Comparison of ENCODE assay signal across 21 mouse cellular contexts in genomic region chr11:95795582-95795981, GRCm38 (mm10). TPM values are rescaled to one million over a fixed set of nuclear protein-coding genes. Genes with fewer than 3 reads are reported as not detected.
A peak's percentile ranks its signal among the peaks of the same experiment; 100 is the strongest.
DNase-seq lines count a peak whose midpoint lies in the region; ATAC-seq and TF ChIP-seq lines count a peak whose summit lies in the region.
"Had no signal": no experiment of that assay in that cellular context is flagged by ENCODE, and none has a peak within 500 bp of the region (broad histone marks: within the 10 kb centered on the region; RNA-seq: fewer than 3 reads in every experiment).

No protein-coding gene starts in this region.

- 68% methylated on average over 5 of the region's 5 CpGs for WGBS in stomach, postnatal 0 days
- WGBS in liver, embryonic 11.5 days, result 52% methylated on average over 5 of the region's 5 CpGs

- H3K4me2 ChIP-seq in stomach, postnatal 0 days (replicated peaks; ENCODE audit: low read depth), result no peak overlapping the region
- H3K4me2 ChIP-seq in liver, embryonic 11.5 days, result no peak overlapping the region

- TF ChIP-seq CTCF in stomach, postnatal 0 days (IDR thresholded peaks at IDR 0.05; ENCODE audit: low read depth), result no peak

- ATAC-seq in granulocyte monocyte progenitor cell, adult 5-6 weeks (replicated peaks; ENCODE audit: poor library complexity, severe bottlenecking), result 0 out of 2 replicates have a peak, but pooled peaks have one; percentile 30
- ATAC-seq in megakaryocyte, adult 5-6 weeks (ENCODE audit: poor library complexity, severe bottlenecking), result 0 out of 2 replicates have a peak, but pooled peaks have one; percentile 29
- ATAC-seq in stomach, postnatal 0 days (ENCODE audit: low FRiP score, low TSS enrichment), result no peak
- ATAC-seq in liver, embryonic 11.5 days (replicated peaks; ENCODE audit: low FRiP score), result no peak
- ATAC-seq: forebrain, embryonic 16.5 days; intestine, postnatal 0 days had no signal

- no peaks in the 10 kb centered on the region; the same call in 1 of the 2 replicates for H3K4me1 ChIP-seq in stomach, postnatal 0 days (replicated peaks; ENCODE audit: control insufficient read depth, insufficient read depth)
- peaks cover 24% of the 10 kb centered on the region for H3K4me1 ChIP-seq in liver, embryonic 11.5 days (replicated peaks; ENCODE audit: control insufficient read depth, insufficient read depth, low read length)

- peak; percentile 51 for DNase-seq in heart, adult 8-10 months (ENCODE audit: low spot score)
- DNase-seq in heart, postnatal 4 days, result no peak
- peak; percentile 31 for DNase-seq in lung, postnatal 36 days
- no peak for DNase-seq in lung, postnatal 14 days
- DNase-seq in stomach, postnatal 0 days (ENCODE audit: low spot score), result no peak
- DNase-seq in liver, embryonic 11.5 days (ENCODE audit: low spot score), result no peak
- DNase-seq: adrenal gland, adult 8-10 months; cerebellum, adult 9-10 months; lung, postnatal 10 days; right cerebral cortex, postnatal 25 days; thymus, adult 18-20 months had no signal

- no peak overlapping the region for H3K4me3 ChIP-seq in stomach, postnatal 0 days (ENCODE audit: low read depth, low read length)
- no peak overlapping the region for H3K4me3 ChIP-seq in liver, embryonic 11.5 days (ENCODE audit: low read depth, low read length)

- no peak for TF ChIP-seq EP300 in stomach, postnatal 0 days (optimal IDR thresholded peaks at IDR 0.05)

- no peaks in the 10 kb centered on the region for H3K9me3 ChIP-seq in stomach, postnatal 0 days (ENCODE audit: control insufficient read depth, low read length)
- H3K9me3 ChIP-seq in liver, embryonic 11.5 days (ENCODE audit: control insufficient read depth, low read length), result no peaks in the 10 kb centered on the region
- H3K9me3 ChIP-seq: embryonic facial prominence, embryonic 12.5 days; limb, embryonic 13.5 days; liver, embryonic 15.5 days; midbrain, embryonic 12.5 days; neural tube, embryonic 15.5 days had no signal

- H3K36me3 ChIP-seq in stomach, postnatal 0 days (ENCODE audit: control insufficient read depth, insufficient read depth, low read length), result no peaks in the 10 kb centered on the region
- H3K36me3 ChIP-seq in liver, embryonic 11.5 days (ENCODE audit: control insufficient read depth, insufficient read depth, low read length), result no peaks in the 10 kb centered on the region
- H3K36me3 ChIP-seq: embryonic facial prominence, embryonic 12.5 days; limb, embryonic 13.5 days; midbrain, embryonic 12.5 days; neural tube, embryonic 15.5 days had no signal

- no peaks in the 10 kb centered on the region for H3K27me3 ChIP-seq in stomach, postnatal 0 days (ENCODE audit: control insufficient read depth, insufficient read depth, low read length)
- peaks cover 26% of the 10 kb centered on the region for H3K27me3 ChIP-seq in liver, embryonic 11.5 days (replicated peaks; ENCODE audit: control insufficient read depth, insufficient read depth, low read length)

- H3K27ac ChIP-seq in stomach, postnatal 0 days (replicated peaks), result no peak overlapping the region
- no peak overlapping the region for H3K27ac ChIP-seq in liver, embryonic 11.5 days (ENCODE audit: low read depth, low read length)
- H3K27ac ChIP-seq: embryonic facial prominence, embryonic 12.5 days; limb, embryonic 13.5 days; liver, embryonic 15.5 days; midbrain, embryonic 12.5 days; neural tube, embryonic 15.5 days had no signal

- H3K9ac ChIP-seq in stomach, postnatal 0 days (ENCODE audit: low read length), result no peak overlapping the region
- no peak overlapping the region for H3K9ac ChIP-seq in liver, embryonic 11.5 days (ENCODE audit: low read depth, low read length)
- H3K9ac ChIP-seq: liver, embryonic 15.5 days had no signal

RNA-seq across cellular contexts. Expression of gene Phospho1, which starts 28.7 kb away (rescaled TPM):
- 100 to 1,000 TPM; 171 to 185 (median 175) TPM for total RNA-seq in heart, adult 8-10 months (2022)
- total RNA-seq in heart, postnatal 4 days (2021), result 10 to 100 TPM; 71.7 to 82.2 TPM
- total RNA-seq in granulocyte monocyte progenitor cell, adult 5-6 weeks (2014; fragmentation: Nextera tagmentation), result 1.5 TPM in 1 of 2 replicates, not detected in the other
- 0.41 TPM in 1 of 2 replicates, not detected in the other for total RNA-seq in granulocyte monocyte progenitor cell, adult 5-6 weeks (2017)
- 12.6 and 17.3 TPM in 2 replicates for total RNA-seq in megakaryocyte, adult 5-6 weeks (2015)
- total RNA-seq in megakaryocyte, adult 5-6 weeks (2017), result 2.3 TPM in 1 of 2 replicates, not detected in the other
- polyA plus RNA-seq in stomach, postnatal 0 days (2015; fragmentation: Nextera tagmentation; extraction: Ambion mirVana), result 0.40 and 0.45 TPM in 2 replicates
- polyA plus RNA-seq in liver, embryonic 11.5 days (2014; fragmentation: Nextera tagmentation; extraction: Ambion mirVana), result 0.48 and 0.74 TPM in 2 replicates
- polyA plus RNA-seq: embryonic facial prominence, embryonic 12.5 days; forebrain, embryonic 16.5 days; hindbrain, embryonic 16.5 days; midbrain, embryonic 12.5 days had no signal

RNA-seq across cellular contexts. Expression of gene Gngt2, which starts 41.4 kb away (rescaled TPM):
- 10 to 100 TPM; 11.6 to 19.0 (median 15.7) TPM for total RNA-seq in heart, adult 8-10 months (2022)
- 10 to 100 TPM; 23.2 to 23.8 TPM for total RNA-seq in heart, postnatal 4 days (2021)
- total RNA-seq in granulocyte monocyte progenitor cell, adult 5-6 weeks (2014; fragmentation: Nextera tagmentation), result 2.7 and 24.3 TPM in 2 replicates
- 7.7 and 13.4 TPM in 2 replicates for total RNA-seq in granulocyte monocyte progenitor cell, adult 5-6 weeks (2017)
- total RNA-seq in megakaryocyte, adult 5-6 weeks (2015), result 92.0 and 95.7 TPM in 2 replicates
- 64.0 and 66.6 TPM in 2 replicates for total RNA-seq in megakaryocyte, adult 5-6 weeks (2017)
- polyA plus RNA-seq in stomach, postnatal 0 days (2015; fragmentation: Nextera tagmentation; extraction: Ambion mirVana), result 11.1 and 12.5 TPM in 2 replicates
- polyA plus RNA-seq in liver, embryonic 11.5 days (2014; fragmentation: Nextera tagmentation; extraction: Ambion mirVana), result 19.5 and 22.3 TPM in 2 replicates

RNA-seq across cellular contexts. Expression of gene Abi3, which starts 46.7 kb away (rescaled TPM):
- total RNA-seq in heart, adult 8-10 months (2022), result 10 to 100 TPM in 1 of 4 experiments, 1 to 10 TPM in 3; 7.3 to 10.8 (median 8.8) TPM
- total RNA-seq in heart, postnatal 4 days (2021), result 10 to 100 TPM; 16.7 to 19.5 TPM
- 5.1 and 7.0 TPM in 2 replicates for total RNA-seq in granulocyte monocyte progenitor cell, adult 5-6 weeks (2014; fragmentation: Nextera tagmentation)
- total RNA-seq in granulocyte monocyte progenitor cell, adult 5-6 weeks (2017), result 1.9 and 2.4 TPM in 2 replicates
- 14.7 and 19.8 TPM in 2 replicates for total RNA-seq in megakaryocyte, adult 5-6 weeks (2015)
- total RNA-seq in megakaryocyte, adult 5-6 weeks (2017), result 13.7 and 20.0 TPM in 2 replicates
- polyA plus RNA-seq in stomach, postnatal 0 days (2015; fragmentation: Nextera tagmentation; extraction: Ambion mirVana), result 3.6 and 4.2 TPM in 2 replicates
- 6.4 and 7.9 TPM in 2 replicates for polyA plus RNA-seq in liver, embryonic 11.5 days (2014; fragmentation: Nextera tagmentation; extraction: Ambion mirVana)

Comparison
In these comparisons a context has a peak if more than half of its experiments do, and no peak if none do; other contexts are left out.
1. DNase-seq: peak in heart, adult 8-10 months (single experiment) and lung, postnatal 36 days (single experiment); none in heart, postnatal 4 days (single experiment), lung, postnatal 14 days (single experiment), stomach, postnatal 0 days (single experiment) and liver, embryonic 11.5 days (single experiment).
2. ATAC-seq: peak in granulocyte monocyte progenitor cell, adult 5-6 weeks (single experiment) and megakaryocyte, adult 5-6 weeks (single experiment); none in stomach, postnatal 0 days (single experiment) and liver, embryonic 11.5 days (single experiment).